Mouse (Mus musculus): ENCODE results near the gene Fignl1.

Fignl1 gene

GRCm38 (mm10) chr11:11809404-11810175 lies 828 bp upstream of the Fignl1 start:
- no peak for DNase-seq (ENCODE audit: low spot score in 2 of 2)

- no peak for DNase-seq (ENCODE audit: low spot score in 2 of 2)
Observed at GRCm38 (mm10) chr11:11808035-11808819, 535 bp downstream of the Fignl1 start.

- no peak for DNase-seq (ENCODE audit: low spot score in 2 of 2)
Observed at GRCm38 (mm10) chr11:11805951-11806350, 2.8 kb downstream of the Fignl1 start.

- DNase-seq (ENCODE audit: low spot score in 2 of 2) = no peak
Observed at GRCm38 (mm10) chr11:11804421-11804820, 4.3 kb downstream of the Fignl1 start.

GRCm38 (mm10) chr11:11801067-11801466 lies 7.7 kb downstream of the Fignl1 start:
- DNase-seq (ENCODE audit: low spot score in 2 of 2) = no peak

- DNase-seq (ENCODE audit: low spot score in 2 of 2) = no peak
Observed at GRCm38 (mm10) chr11:11800304-11800703, 8.5 kb downstream of the Fignl1 start.

- no peak for DNase-seq (ENCODE audit: low spot score in 2 of 2)
Observed at GRCm38 (mm10) chr11:11798690-11799089, 10.1 kb downstream of the Fignl1 start.

- DNase-seq (ENCODE audit: low spot score in 2 of 2) = no peak
Observed at GRCm38 (mm10) chr11:11794626-11795025, 14.1 kb downstream of the Fignl1 start.

GRCm38 (mm10) chr11:11788521-11788974 lies 20.2 kb downstream of the Fignl1 start:
- peak; percentile 29 to 47 for DNase-seq (ENCODE audit: low spot score in 2 of 2)

- no peak for DNase-seq (ENCODE audit: low spot score in 2 of 2)
Observed at GRCm38 (mm10) chr11:11785457-11785856, 23.3 kb downstream of the Fignl1 start.

GRCm38 (mm10) chr11:11781728-11782127 lies 27.0 kb downstream of the Fignl1 start:
- no peak for DNase-seq (ENCODE audit: low spot score in 2 of 2)

GRCm38 (mm10) chr11:11778345-11778744 lies 30.4 kb downstream of the Fignl1 start:
- no peak for DNase-seq (ENCODE audit: low spot score in 2 of 2)

- no peak for DNase-seq (ENCODE audit: low spot score in 2 of 2)
Observed at GRCm38 (mm10) chr11:11777796-11778195, 31.0 kb downstream of the Fignl1 start.

GRCm38 (mm10) chr11:11777246-11777645 lies 31.5 kb downstream of the Fignl1 start:
- DNase-seq (ENCODE audit: low spot score in 2 of 2) = no peak

GRCm38 (mm10) chr11:11776822-11777174 lies 32.0 kb downstream of the Fignl1 start:
- no peak for DNase-seq (ENCODE audit: low spot score in 2 of 2)

GRCm38 (mm10) chr11:11776071-11776821 lies 32.5 kb downstream of the Fignl1 start:
- DNase-seq (ENCODE audit: low spot score in 2 of 2) = no peak

- no peak for DNase-seq (ENCODE audit: low spot score in 2 of 2)
Observed at GRCm38 (mm10) chr11:11774893-11775292, 33.9 kb downstream of the Fignl1 start.

GRCm38 (mm10) chr11:11774384-11774783 lies 34.4 kb downstream of the Fignl1 start:
- no peak for DNase-seq (ENCODE audit: low spot score in 2 of 2)

- no peak for DNase-seq (ENCODE audit: low spot score in 2 of 2)
Observed at GRCm38 (mm10) chr11:11772196-11772595, 36.6 kb downstream of the Fignl1 start.

- no peak for DNase-seq (ENCODE audit: low spot score in 2 of 2)
Observed at GRCm38 (mm10) chr11:11770691-11771090, 38.1 kb downstream of the Fignl1 start.

- DNase-seq (ENCODE audit: low spot score in 2 of 2) = no peak
Observed at GRCm38 (mm10) chr11:11769281-11769680, 39.5 kb downstream of the Fignl1 start.

GRCm38 (mm10) chr11:11768057-11768456 lies 40.7 kb downstream of the Fignl1 start:
- DNase-seq (ENCODE audit: low spot score in 2 of 2) = no peak

All from right cerebral cortex, postnatal 36 days (tissue).